Mouse (Mus musculus) stomach, postnatal 0 days (tissue): Measurements from ENCODE around the gene Gm21970.

Experiments used
- CTCF ChIP-seq: IDR thresholded peaks from 2 replicates; pipeline ENCODE4 v1.5.1; 2016; ENCODE audit warnings: antibody characterized with exemption, low read depth, mild to moderate bottlenecking, moderate library complexity
- EP300 ChIP-seq: optimal IDR thresholded peaks from 2 replicates; pipeline ENCODE3; 2016; ENCODE audit warnings: antibody characterized with exemption

DNA sequence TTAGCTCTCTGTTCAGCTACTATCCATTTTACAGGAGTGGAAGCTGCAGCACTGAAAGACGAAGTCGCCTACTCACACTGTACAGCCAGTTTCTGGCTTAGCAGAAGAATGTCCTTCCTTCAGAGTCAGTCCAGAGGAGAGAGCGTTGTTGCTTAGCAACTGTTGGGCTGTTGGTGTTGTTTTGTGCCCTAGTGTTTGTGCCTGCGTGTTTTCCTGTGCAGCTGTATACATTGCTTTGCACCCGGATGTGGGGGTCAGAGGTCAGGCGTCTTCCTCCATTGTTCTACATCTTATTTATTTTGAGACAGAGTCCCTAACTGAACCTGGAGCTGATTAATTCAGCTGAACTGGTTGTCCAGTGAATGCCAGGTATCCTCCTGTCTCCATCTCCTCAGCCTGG, 75.0 kb downstream of the Gm21970 start:
- no peak for TF ChIP-seq CTCF
- TF ChIP-seq EP300 = no peak
